Mouse (Mus musculus): ENCODE measurements around the gene Tbkbp1.

The Tbkbp1 gene

DNA sequence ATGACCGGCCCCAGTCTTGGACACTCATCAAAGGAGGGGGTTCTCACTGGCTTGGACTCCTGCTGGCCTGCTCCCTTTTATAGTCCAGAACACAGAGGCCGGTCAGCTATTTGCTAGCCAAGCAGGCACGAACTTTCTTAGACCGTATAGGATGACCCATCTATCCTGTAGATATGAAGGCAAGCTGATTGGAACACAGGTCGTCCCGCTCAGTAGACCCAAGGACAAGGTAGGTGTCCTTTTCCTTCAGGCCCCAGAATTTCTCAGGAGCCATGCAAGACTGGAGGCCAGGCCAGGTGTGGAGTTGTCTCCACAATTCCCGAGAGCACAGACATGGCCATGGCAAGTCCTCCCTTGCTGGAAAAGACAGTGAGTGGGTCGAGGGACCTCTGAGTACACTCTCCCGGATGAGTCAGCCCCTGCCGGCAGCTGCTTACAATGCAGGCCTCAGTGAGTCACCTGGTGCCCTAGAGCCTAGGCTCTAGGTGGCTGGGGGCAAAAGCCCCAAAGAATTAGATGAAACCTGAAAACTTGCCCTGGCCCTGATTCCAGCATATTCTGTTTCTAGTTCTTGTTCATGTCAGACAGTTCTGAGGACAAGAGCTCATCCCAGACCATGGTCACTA lies 1.5 kb upstream of the Tbkbp1 start:
- peak; percentile 43 for DNase-seq

DNA sequence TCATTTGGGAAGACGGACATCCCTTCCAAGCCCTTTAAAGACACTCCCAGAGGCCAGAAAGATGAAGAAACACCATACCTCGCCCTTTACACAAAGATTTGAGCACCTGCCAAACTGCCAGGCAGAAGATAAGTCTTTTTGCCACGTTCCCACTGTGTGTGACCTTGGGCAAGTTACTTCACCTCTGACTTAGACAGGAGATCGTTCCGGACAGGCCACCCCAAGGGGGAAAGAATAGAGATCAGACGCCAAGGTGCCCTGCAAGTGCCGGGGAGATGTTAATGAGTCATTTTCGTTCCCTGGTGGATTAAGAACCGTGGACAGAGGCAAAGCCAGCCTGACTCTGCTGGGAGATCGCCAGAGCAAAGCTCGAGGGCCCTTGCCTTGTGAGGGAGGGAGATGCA lies 730 bp upstream of the Tbkbp1 start:
- DNase-seq, result peak; percentile 38

DNA sequence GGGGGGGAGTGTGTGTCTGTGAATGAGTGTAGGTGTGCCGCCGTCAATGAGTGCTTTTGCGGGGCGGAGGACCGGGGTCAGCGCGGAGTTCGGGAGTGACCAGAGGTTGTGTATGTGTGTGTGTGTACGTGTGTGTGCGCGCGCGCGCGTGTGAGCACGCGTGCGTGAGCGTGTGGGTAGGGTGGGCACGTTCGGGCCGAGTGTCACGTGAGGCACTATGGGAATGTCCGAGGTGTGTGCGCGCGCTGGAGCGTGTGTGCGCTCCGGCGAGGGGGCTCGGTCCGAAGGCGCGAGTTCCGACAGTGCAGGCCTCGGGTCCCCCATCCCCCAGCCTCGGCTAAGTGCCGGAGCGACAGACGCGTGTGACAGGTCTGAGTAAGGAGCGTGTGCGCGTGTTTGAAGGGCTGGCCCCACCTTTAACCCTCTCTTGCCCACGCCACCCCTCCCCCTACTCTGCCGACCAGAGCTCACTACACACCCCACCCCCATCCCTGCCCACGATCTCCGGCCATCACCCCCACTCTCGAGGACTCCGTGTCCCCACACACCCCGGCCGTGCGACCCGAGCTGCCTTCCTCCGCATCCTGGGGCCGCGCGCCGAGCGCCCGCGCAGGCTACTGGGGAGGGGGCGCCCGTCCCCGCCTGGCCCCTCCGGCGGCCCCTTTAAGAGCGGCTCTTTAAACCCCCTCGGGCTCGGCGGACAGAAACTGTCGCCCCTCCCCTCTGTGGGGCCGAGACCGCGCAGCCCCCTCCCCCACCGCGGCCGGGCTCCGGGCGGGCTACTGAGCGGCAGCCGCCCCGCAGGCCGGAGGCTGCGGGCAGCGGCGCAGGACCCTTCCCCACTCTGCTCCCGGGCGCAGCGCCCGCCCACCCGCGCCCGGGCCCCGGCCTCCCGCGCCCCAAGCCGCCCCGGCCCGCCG lies 624 bp downstream of the Tbkbp1 start:
- DNase-seq, result peak; percentile 82

DNA sequence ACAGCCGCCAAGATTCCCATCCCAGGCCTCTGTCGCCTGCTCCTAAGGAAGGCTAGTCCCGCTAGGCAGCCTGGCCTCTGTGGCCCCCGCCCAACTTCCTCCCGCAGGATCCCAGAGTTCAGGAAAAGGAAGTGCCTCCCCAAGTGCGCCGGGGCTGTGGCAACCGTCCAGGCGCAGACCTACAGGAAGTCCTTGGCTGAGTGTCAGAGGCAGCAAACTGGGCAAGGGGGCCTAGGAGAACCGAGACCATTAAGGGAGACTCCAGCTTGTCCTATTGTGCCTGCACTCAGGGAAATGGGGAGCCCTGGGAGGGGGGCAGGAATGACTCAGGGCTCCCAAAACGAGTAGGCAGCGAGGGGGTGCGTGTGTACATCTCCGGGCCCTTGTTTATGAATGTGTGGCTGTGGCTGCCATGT lies 1.3 kb downstream of the Tbkbp1 start:
- DNase-seq, result no peak

DNA sequence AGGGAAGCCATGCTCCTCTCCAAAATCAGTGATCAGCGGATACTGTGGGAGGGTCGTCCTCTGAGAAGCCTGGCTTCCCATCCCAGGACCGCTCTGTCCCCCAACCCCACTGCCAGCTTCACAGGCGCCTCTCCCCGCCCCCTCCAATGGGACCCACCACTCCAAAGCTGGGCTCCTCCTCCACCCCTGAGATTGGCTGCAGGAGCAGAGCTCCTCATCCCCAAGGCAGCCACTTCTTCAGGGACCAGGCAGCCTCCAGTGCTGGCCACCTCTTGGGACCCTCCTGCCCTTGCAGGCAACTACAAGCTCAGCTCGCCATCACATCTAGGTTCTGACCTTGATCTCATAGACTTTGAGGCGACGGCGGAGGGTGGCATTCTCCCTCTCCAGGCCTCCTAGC lies 2.3 kb downstream of the Tbkbp1 start:
- no peak for DNase-seq

DNA sequence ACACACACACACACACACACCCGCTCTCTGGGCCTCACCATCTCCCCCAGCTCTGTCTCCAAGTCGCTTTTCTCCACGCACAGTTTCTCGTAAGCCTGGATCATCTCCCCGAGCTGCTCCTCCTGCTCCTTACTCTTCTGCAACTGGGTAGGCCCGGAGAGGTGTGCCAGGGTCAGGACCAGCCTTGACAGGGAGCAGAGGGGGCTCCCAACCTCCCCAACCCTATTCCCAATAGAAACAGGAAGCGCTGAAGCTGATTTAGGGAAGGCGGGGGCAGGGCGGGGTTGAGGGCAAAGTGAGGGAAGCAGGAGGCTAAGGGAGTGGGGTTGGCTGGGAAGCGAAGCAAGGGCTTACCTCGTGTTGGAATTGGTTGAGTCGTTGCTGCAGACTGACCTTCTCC lies 2.7 kb downstream of the Tbkbp1 start:
- no peak for DNase-seq

DNA sequence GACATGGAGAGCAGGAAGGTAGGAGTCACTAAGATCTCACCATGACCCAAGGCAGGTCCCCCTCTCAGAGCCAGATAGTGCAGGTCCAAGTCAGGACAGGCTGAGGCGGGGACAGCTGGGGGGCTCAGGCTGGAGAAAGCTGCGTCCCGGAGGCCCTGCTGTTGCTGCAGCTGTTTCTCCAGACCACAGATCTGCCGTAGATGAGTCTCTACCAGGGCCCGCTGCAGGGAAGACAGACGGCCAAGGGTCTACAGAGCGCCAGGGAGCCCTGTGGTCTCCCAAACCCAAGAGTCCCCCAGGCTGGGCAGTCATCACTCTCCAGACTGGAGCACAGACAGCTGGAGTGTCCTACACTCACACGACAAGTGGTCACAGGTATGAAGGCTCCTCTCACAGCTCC lies 4.0 kb downstream of the Tbkbp1 start:
- no peak for DNase-seq

DNA sequence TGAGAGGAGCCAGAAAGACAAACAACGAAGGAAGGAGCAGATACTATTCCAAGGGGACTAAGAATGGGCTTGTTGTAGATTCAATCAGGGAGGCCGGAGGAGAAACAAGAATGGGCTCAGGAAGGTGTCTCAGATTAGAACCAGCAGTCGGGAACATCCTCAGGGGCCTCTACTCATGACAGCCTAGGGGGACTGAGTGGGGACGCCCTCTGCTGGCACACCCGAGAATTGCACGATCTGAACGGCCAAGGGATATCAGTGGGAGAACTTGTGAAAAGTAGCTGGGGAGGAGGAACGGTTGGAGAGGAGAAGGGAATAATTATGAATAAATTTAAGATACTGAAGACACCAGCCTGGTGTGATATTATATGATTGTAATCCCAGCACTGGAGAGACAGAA lies 4.6 kb downstream of the Tbkbp1 start:
- DNase-seq, result peak; percentile 82

DNA sequence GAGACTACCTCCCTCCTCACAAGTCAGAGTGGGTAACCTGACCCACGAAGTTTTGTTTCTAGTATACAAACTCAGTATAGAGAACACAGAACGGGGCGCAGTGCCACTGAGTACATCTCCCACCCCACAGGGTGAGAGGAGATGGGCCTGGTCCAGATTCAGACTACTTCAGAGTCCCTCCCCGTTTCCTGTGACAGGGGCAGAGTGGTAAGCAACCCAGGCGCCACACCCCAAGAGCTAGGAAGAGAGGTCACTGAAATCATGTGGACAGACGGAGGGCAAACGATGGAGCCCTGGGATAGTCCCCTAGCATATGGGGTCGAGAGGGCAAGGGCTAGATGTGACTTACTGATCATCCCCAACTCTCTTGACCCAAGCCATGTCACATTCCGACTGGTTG lies 5.3 kb downstream of the Tbkbp1 start:
- DNase-seq, result no peak

DNA sequence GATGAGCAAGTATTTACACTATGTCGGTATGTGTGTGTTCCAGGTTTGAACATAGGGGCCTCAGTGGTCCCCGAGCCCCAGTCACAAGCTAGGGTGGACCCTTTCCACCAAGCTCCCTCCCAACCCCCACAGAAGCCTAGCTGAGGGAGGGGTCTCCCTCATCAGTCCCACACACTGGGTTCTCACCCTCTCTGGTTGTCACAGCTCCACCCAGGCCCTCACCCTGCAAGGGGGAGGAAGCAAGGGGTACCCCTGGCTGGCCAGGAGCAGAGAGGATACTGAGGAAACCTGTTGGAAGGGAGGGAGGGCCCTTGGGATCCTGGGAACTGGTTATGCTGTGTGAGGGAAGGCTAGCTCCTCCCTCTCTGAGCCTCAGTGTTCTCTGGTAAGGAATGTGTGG lies 6.0 kb downstream of the Tbkbp1 start:
- DNase-seq, result no peak

DNA sequence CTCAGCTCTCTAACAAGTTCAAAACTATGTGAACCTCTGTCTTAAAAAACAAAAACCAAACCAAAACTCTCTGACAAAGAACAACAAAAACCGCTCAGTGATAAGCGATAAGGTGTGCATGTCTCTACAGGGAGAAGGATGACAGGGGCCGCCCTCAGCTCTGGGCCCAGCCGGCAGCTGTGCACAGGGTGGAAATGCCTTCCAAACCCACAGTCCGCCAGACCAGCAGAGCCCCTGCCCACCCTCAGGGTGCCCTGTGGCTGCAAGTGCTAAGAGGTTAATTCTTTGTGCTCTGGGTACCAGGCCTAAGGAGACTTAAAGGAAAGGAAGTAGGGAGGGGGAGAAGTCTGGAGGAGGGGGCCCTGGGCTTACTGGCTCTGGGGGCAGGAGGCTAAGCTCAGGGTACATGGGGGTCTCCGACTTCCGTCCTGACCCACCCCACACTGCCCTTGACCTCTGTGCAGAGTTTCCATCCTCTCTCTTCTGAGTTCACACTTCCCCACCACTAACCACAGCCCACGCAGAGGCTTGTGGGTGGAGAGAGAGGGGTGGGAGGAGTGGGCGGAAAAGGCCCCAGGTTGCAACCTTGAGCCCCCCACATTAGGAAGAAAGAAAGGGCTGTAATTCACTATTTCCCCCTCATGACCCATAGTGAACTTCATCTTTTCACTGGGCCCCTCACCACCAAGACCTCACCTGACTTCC lies 7.9 kb downstream of the Tbkbp1 start:
- no peak for DNase-seq

DNA sequence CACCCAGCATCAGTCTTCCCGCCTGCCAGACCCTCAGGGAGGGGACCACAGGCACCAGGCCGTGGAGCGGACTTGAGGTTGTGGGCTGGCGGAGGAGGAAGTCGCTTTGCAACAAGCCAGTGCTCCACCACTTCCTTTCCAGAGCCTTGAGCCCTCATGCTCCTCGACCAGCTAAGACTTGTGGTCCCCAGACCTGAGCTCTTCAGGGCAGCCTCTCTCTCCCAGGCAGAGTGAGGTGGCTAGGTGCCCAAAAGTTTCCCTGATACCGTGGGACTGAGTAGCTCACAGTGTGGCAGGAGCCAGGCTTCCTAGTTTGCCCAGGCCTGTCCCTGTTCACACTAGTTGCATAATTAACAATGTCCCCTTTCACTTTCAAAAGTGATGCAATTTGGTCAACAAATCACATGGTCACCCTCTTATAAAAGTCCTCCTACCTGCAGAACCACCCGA lies 9.1 kb downstream of the Tbkbp1 start:
- DNase-seq, result no peak

DNA sequence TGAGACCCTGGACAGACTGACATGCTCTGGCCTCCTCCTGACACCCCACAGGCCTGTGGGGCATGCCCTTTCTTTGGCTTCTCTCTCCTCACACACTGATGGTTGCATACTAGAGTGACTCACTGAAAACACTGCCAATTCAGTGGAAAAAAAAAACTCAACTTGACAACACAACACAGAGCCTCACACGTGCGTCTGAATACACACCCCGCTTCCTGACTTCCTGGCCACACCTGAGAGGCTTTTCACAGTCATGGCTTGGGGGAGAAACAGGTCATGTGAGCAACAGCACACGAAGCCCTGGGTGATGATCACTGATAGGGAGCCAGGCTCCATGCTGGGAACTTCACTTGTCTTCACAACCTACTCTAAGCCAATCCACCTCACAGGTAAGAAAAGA lies 10.5 kb downstream of the Tbkbp1 start:
- no peak for DNase-seq

DNA sequence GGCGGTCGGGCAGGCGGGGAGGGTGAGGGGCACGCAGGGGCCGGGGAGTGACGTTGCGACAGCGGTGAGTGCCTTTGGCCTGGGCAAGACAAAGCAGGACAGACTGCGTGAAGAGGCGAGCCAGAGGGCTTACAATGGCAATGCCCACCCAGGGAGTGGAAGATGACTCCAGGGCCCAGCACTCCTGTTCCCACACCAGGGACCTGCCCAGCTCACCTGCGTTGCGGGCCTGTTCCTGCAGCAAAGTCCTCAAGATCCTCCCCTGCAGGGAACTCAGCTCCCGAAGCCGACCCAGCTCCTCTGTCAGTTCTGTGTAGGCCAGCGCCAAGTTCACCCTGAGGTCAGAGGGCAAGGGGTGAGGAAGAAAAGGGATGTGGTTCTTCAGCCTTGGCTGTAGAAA lies 12.0 kb downstream of the Tbkbp1 start:
- DNase-seq, result no peak

DNA sequence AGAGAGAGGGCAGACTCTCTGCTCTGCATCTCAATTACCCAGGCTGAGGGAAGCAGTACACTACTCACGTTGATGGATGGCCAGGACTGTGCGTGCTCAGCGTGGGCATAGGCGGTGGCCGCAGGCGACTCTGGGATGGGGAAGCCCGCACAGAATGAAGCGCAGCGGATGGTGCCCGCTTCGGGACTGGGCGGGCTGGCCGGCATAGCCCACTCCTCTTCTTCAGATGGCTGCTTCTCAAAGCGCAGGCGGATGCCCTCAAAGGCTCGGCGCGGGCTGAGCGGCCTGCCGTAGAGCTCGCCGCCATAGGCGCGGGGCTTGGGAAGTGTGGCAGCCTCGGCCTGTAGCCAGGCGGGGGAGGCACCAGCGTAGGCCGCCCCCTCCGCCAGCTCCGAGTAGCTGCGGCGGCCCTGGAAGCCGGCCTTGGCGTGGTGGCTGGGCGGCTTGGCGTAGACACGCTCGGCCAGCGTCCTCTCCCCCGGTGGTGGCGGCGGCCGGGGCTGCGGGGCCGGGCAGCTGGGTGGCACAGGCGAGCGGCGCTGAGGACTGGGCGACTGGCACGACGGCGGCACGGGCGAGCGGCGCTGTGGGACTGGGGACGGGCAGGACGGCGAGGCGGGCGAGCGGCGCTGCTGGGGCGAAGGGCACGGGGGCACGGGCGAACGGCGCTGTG lies 12.6 kb downstream of the Tbkbp1 start:
- peak; percentile 71 for DNase-seq

DNA sequence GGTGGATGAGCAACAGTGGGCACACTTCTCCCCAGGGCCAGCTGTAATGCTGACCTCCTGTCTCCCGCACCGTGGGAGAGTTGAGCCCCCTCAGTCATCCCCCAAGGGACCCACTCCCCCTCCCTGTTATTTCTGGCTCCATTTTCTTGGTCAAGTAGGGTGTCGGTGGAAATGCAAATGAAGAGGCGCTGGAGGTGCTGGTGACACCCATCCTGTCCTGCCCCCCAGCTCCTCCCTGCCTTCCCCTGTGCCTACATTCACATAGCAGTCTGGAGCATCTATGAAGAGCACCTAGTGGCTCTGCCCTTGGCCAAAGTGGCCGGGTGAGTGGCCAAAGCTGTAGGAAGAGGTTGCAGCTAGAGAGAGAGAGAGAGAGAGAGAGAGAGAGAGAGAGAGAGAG lies 18.0 kb downstream of the Tbkbp1 start:
- DNase-seq, result no peak

DNA sequence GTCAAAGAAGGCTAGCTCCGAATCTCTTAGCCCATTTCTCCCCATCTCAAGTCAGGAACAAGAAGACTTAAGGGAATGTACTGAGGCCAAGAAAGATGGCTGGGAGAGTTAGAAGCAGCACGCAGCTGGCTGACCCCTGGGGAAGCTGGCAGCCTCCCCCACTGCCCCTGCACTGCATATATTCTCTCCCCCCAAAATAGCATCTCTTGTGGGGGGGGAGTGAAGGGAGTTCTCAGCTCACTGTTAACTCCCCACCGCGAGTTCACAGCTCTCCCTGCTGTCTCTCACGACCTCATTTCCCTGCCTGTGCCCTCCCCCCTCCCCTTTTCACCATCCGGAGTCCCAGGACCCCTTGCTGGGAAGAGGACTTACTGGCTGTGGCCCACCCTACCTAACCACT lies 19.1 kb downstream of the Tbkbp1 start:
- no peak for DNase-seq

DNA sequence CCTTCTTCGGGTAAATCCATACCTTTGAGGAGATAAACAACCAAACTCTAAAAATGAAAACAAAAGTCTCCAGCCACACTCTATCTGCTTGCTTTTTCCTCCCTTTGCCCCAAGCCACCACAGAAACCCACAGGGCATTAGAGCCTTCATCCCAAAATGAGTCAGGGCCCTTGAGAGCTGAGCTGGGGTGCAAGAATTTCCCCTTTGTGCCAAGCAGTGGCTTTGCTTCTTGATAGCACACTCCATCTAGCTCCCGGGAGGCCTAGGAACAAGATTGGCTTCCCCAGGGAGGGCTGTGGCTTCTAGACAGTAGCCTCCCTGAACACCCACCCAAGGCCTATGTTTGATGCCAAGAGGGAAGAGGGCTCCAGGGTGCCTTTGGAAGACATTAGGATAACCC lies 19.6 kb downstream of the Tbkbp1 start:
- no peak for DNase-seq

DNA sequence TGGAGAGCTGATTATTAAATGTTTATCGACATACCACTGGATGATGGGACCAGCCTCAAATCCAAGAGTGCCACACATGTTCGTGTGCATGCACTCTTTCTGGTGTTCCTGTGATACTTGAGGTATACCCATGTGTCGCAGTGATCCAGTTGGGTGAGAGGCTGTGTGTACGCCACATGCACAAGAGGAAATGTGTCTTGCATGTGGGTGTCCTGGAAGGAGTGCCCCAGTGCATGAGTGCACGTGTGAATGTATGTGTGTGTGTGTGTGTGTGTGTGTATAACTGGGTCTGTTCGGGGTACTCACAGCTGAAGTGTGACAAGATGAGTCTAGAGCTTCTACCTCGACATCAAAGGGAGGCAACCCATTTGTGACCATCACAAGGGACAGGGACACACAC lies 21.0 kb downstream of the Tbkbp1 start:
- DNase-seq, result no peak

DNA sequence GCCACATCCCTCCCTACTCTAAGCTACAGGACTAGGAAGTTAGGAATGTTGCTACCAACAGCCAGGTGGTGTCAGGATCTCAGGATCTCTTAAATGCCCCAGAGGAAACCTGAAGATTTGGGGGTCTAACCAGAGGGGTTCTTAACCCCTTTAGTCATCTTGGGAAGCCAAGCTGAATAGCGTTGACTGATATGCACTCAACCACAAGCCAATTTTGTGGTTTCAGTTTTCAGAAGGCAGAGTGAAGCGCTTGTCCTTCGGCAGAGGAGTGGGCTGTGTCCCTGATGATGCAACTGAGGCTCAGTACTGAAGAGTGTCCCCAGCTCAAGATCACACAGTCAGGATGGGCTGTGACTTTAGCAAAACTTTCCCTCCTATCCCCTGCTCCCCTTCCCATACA lies 22.3 kb downstream of the Tbkbp1 start:
- DNase-seq, result no peak

DNA sequence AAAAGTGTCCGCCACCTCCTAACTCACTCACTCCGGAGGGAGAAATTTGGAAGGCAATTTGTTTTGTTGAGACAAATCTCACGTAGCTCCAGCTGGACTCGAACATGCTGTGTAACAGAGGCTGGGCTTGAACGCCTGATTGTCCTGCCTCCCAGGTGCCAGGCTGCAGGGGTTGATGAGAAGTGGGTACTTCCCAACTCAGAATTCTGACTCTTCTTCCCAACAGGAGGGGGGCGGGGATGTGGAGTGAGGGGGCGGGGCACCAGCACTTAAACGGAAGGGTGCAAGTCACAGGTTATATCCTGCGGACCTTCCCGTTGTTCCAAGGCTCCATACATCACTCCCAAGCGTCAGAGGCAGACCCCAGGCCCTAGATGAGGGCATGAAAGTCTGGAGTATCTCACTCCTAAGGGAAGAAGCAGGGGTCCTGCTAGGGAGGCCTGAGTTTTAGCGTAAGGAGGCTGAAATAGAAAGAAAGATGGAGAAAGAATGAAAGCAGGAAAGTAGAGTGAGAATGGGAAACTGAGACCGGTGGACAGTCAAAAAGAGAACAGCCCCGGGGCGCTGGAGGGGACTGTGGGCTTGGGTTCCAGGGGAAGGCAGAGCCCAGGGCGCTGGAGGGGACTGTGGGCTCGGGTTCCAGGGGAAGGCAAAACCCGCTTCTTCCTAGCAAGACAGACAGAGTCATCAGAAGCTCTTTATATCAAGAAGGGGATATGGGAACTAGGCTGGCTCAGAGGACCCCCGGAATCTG lies 23.6 kb downstream of the Tbkbp1 start:
- DNase-seq, result no peak

DNA sequence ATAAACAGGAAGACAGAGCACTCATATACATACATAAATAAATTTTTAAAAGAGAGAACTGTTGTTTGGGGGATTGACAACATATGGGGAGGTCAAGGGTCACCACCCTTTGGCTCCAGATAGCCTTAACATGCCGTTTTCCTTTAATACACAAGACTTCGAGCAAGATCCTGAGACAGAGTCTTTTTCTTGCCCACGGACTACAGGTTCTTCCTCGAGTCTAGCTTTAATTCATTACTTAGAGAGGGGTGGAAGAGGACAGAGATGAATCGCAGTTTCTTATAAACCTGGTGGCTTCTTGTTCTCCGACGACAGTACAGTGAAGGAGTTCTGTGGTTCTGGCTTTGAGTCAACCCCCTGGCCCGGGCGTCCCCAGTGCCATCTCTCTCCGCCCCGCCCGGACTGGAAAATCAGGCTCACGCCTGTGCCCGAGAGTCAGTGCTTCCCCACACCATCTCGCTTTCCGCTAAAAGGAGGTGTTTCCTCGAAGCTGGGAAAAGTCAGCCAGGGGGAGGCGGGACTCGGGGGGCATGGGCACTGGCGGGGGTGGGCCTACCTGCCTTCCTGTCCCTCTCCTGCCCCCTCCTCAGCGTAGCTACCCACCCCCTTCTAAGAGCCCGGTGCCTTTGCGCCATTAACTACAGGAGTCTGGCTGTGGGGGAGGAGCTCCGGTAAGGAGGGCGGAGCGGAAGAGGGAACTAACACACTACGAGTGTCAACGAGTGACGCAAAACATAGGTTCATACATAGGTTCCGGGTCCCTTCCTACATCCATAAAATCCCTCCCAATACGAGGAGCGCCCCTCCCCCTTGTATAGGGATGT lies 24.4 kb downstream of the Tbkbp1 start:
- peak; percentile 60 for DNase-seq

All from retina, postnatal 1 day (tissue).